Mouse (Mus musculus) neural tube, embryonic 14.5 days (tissue): Measurements from ENCODE around the gene Dppa3. TPM values are rescaled to one million over a fixed set of nuclear protein-coding genes. Genes with fewer than 3 reads are reported as not detected.

Experiments
- ATAC-seq: fragments of 200-750 bp; cut with Nextera tagmentation; 2 replicates; pipeline ENCODE4 v1.8.0; 2017; ENCODE audit warnings: low read depth, mild to moderate bottlenecking, moderate TSS enrichment, moderate library complexity
- H3K27ac ChIP-seq: fragments of 300-500 bp; sonication (generic); 2 replicates; pipeline ENCODE4 v1.5.1; 2014; ENCODE audit warnings: low read depth, mild to moderate bottlenecking, control low read depth, low read length, moderate library complexity, mixed read lengths
- H3K27me3 ChIP-seq: fragments of 300-500 bp; sonication (generic); 2 replicates; pipeline ENCODE4 v1.6.1; 2014; ENCODE audit warnings: low read length; ENCODE audit not compliant: control insufficient read depth, insufficient read depth
- H3K36me3 ChIP-seq: fragments of 300-500 bp; sonication (generic); 2 replicates; pipeline ENCODE4 v1.6.1; 2014; ENCODE audit warnings: low read length, mixed read lengths; ENCODE audit not compliant: control insufficient read depth, insufficient read depth
- H3K4me1 ChIP-seq: fragments of 300-500 bp; sonication (generic); 2 replicates; pipeline ENCODE4 v1.6.1; 2014; ENCODE audit warnings: low read length; ENCODE audit not compliant: control insufficient read depth, insufficient read depth
- H3K4me2 ChIP-seq: fragments of 300-500 bp; sonication (generic); 2 replicates; pipeline ENCODE4 v1.6.1; 2014; ENCODE audit warnings: mild to moderate bottlenecking, low read depth, low read length, control low read depth
- H3K4me3 ChIP-seq: fragments of 300-500 bp; sonication (generic); 2 replicates; pipeline ENCODE4 v1.5.1; 2014; ENCODE audit warnings: low read depth, low read length, control low read depth, mixed read lengths
- H3K9ac ChIP-seq: fragments of 300-500 bp; sonication (generic); replicated peaks from 2 replicates; pipeline ENCODE4 v1.6.1; 2014; ENCODE audit warnings: low read depth, mild to moderate bottlenecking, control low read depth, low read length, mixed read lengths
- H3K9me3 ChIP-seq: fragments of 300-500 bp; sonication (generic); 2 replicates; pipeline ENCODE4 v1.6.1; 2016; ENCODE audit warnings: low read length; ENCODE audit not compliant: control insufficient read depth
- WGBS: fragments of 180-500 bp; shearing (Covaris S2); extraction: QIAGEN DNeasy Blood & Tissue Kit; methylation state at CpG from one replicate; pipeline ENCODE4 v1.1.7; 2014; 5-methylcytosine and 5-hydroxymethylcytosine counted together
- polyA plus RNA-seq: library from polyadenylated mRNA; unstranded; fragments of >200 nt; fragmentation: Nextera tagmentation; extraction: Ambion mirVana; gene quantifications from 2 replicates; pipeline ENCODE4 v1.2.1, GENCODE M21; 2014

The Dppa3 gene
- polyA plus RNA-seq, 1 experiment from 2014 or later = not detected

- no peak overlapping the region for H3K27ac ChIP-seq
- peak; percentile 95 for ATAC-seq
- H3K4me2 ChIP-seq = peak overlapping the region; percentile 55
- peak overlapping the region; percentile 36 for H3K4me3 ChIP-seq
- WGBS = 8% methylated on average over 19 of the region's 19 CpGs
- no peaks in the 10 kb centered on the region for H3K27me3 ChIP-seq
- H3K9ac ChIP-seq = peak overlapping the region; percentile 28
- H3K4me1 ChIP-seq = no peaks in the 10 kb centered on the region
- H3K36me3 ChIP-seq = no peaks in the 10 kb centered on the region
- no peaks in the 10 kb centered on the region for H3K9me3 ChIP-seq
These were observed 43.4 kb downstream of the Dppa3 start for GRCm38 (mm10) chr6:122669406-122670200.

GRCm38 (mm10) chr6:122670201-122670551, 44.0 kb downstream of the Dppa3 start:
- WGBS = 26% methylated on average over 10 of the region's 10 CpGs
- peak; percentile 18; the same call in 1 of the 2 replicates for ATAC-seq
- no peaks in the 10 kb centered on the region for H3K27me3 ChIP-seq

DNA sequence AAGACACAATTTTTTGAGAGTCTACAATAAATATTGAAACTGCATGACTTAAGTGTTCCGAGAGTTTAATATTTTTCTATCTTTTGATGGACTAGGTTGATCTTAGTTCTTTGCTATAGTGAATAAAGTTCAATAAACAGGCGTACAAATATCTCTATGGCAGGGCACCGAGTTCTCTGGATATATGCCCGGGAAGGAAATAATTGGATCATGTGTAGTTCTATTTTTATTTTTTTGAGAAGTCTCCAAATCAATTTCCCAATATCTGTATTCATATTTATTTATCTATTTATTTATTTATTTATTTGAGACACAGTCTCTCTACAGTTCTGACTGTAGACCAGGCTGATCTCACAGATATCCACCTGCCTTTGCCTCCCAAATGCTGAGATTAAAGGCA, 44.6 kb downstream of the Dppa3 start:
- H3K4me1 ChIP-seq = no peaks in the 10 kb centered on the region
- no peaks in the 10 kb centered on the region for H3K36me3 ChIP-seq
- no peak overlapping the region for H3K4me2 ChIP-seq
- no peaks in the 10 kb centered on the region for H3K27me3 ChIP-seq
- no peak overlapping the region for H3K27ac ChIP-seq
- H3K4me3 ChIP-seq = no peak overlapping the region
- H3K9ac ChIP-seq = no peak overlapping the region
- no peaks in the 10 kb centered on the region for H3K9me3 ChIP-seq
- WGBS = 95% methylated on average over 4 of the region's 4 CpGs
- no peak for ATAC-seq

More at GRCm38 (mm10) chr6:122670201-122670551, 44.0 kb downstream of the Dppa3 start:
- Histone ChIP-seq H3K4me2 (peak overlapping the region; percentile 55), H3K9ac (peak overlapping the region; percentile 28), H3K36me3 (no peaks in the 10 kb centered on the region), H3K4me1 (no peaks in the 10 kb centered on the region), H3K27ac (no peak overlapping the region), H3K4me3 (peak overlapping the region; percentile 36), H3K9me3 (no peaks in the 10 kb centered on the region)

DNA sequence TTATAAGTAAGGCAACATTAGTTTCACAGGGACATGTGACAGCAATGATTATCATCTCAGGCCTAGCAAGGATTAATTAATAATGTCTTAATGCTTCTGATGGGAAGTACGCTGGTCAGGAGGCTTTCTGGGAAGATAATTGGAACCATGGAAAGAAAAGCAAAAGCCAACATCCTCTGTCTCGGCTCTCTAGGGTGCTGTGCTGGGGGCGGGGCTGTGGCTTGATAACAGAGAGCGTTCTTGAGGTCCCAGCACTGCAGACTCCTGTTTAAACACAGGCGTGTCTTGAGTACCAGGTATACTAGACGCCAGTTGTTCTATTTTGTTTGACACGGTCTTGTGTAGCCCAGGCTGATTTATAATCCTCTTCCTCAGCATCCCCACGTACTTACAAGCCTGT, 46.5 kb downstream of the Dppa3 start:
- H3K27ac ChIP-seq = no peak overlapping the region
- 67% methylated on average over 8 of the region's 8 CpGs for WGBS
- no peaks in the 10 kb centered on the region for H3K27me3 ChIP-seq
- H3K9me3 ChIP-seq = no peaks in the 10 kb centered on the region
- no peaks in the 10 kb centered on the region for H3K4me1 ChIP-seq
- no peak overlapping the region for H3K4me2 ChIP-seq
- no peaks in the 10 kb centered on the region for H3K36me3 ChIP-seq
- ATAC-seq = no peak
- H3K4me3 ChIP-seq = no peak overlapping the region
- H3K9ac ChIP-seq = no peak overlapping the region

Other genes starting within 250 kb of the Dppa3 start
- 123 and 125 TPM in 2 replicates for gene Rimklb, start 127.6 kb upstream of the Dppa3 start, polyA plus RNA-seq
- 1.8 and 5.5 TPM in 2 replicates for gene Mfap5, start 120.6 kb upstream of the Dppa3 start, polyA plus RNA-seq
- 0.99 and 1.1 TPM in 2 replicates for gene Aicda, start 72.6 kb upstream of the Dppa3 start, polyA plus RNA-seq
- gene Apobec1, start 24.0 kb upstream of the Dppa3 start, polyA plus RNA-seq = 1.1 and 1.4 TPM in 2 replicates
- not detected in 2 replicates for gene Gdf3, start 16.3 kb upstream of the Dppa3 start, polyA plus RNA-seq
- gene Nanog, start 81.1 kb downstream of the Dppa3 start, polyA plus RNA-seq = 0.29 and 0.30 TPM in 2 replicates
- 44.3 and 45.4 TPM in 2 replicates for gene Slc2a3, start 175.2 kb downstream of the Dppa3 start, polyA plus RNA-seq
- gene Foxj2, start 193.5 kb downstream of the Dppa3 start, polyA plus RNA-seq = 8.8 and 9.8 TPM in 2 replicates
- gene C3ar1, start 229.8 kb downstream of the Dppa3 start, polyA plus RNA-seq = 0.72 and 2.7 TPM in 2 replicates
- gene Necap1, start 248.1 kb downstream of the Dppa3 start, polyA plus RNA-seq = 172 and 177 TPM in 2 replicates